Mouse (Mus musculus) gastrocnemius, adult 8-10 months (tissue): ENCODE results near the gene Dtl. TPM values are rescaled to one million over a fixed set of nuclear protein-coding genes. Genes with fewer than 3 reads are reported as not detected.

ENCODE experiments used
- DNase-seq, 2 experiments: peaks; one replicate each; pipeline ENCODE4 v3.0.0; 2022; ENCODE audit warnings: low spot score in 2 of 2
- total RNA-seq, 4 experiments: library from RNA; stranded (reverse); gene quantifications; 2 replicates each; pipeline ENCODE4 v1.2.4; 2022

The Dtl gene
- total RNA-seq: not detected

- peak; percentile 97 to 99 for DNase-seq
Measured at GRCm38 (mm10) chr1:191575458-191576247, at the start of gene Dtl, which contains the start of gene Ints7. Gene Dtl (minus strand): TSS chr1:191575544. Gene Ints7 (plus strand): TSS chr1:191575636.

GRCm38 (mm10) chr1:191625026-191625425 is 49.7 kb upstream of the Dtl start:
- DNase-seq: no peak

- DNase-seq: no peak
Measured at GRCm38 (mm10) chr1:191624492-191624891, 49.1 kb upstream of the Dtl start.

- DNase-seq: peak; percentile 24 to 33
Measured at GRCm38 (mm10) chr1:191622801-191623200, 47.5 kb upstream of the Dtl start.

- DNase-seq: no peak
Measured at GRCm38 (mm10) chr1:191621096-191621495, 45.8 kb upstream of the Dtl start.

- no peak for DNase-seq
Measured at GRCm38 (mm10) chr1:191618067-191618766, 42.9 kb upstream of the Dtl start.

GRCm38 (mm10) chr1:191617589-191617988 is 42.2 kb upstream of the Dtl start:
- DNase-seq: no peak

- DNase-seq: no peak
Measured at GRCm38 (mm10) chr1:191616245-191616644, 40.9 kb upstream of the Dtl start.

GRCm38 (mm10) chr1:191612877-191613276 is 37.5 kb upstream of the Dtl start:
- DNase-seq: no peak

GRCm38 (mm10) chr1:191611686-191612085 is 36.3 kb upstream of the Dtl start:
- DNase-seq: no peak

GRCm38 (mm10) chr1:191610357-191610756 is 35.0 kb upstream of the Dtl start:
- DNase-seq: no peak

GRCm38 (mm10) chr1:191609578-191609977 is 34.2 kb upstream of the Dtl start:
- no peak for DNase-seq

GRCm38 (mm10) chr1:191609051-191609450 is 33.7 kb upstream of the Dtl start:
- no peak for DNase-seq

GRCm38 (mm10) chr1:191604690-191605089 is 29.3 kb upstream of the Dtl start:
- no peak for DNase-seq

- no peak for DNase-seq
Measured at GRCm38 (mm10) chr1:191599210-191599609, 23.9 kb upstream of the Dtl start.

GRCm38 (mm10) chr1:191596076-191596475 is 20.7 kb upstream of the Dtl start:
- DNase-seq: no peak

- no peak for DNase-seq
Measured at GRCm38 (mm10) chr1:191592016-191592720, 16.8 kb upstream of the Dtl start.

- DNase-seq: no peak
Measured at GRCm38 (mm10) chr1:191588749-191589148, 13.4 kb upstream of the Dtl start.

- DNase-seq: no peak
Measured at GRCm38 (mm10) chr1:191587062-191587461, 11.7 kb upstream of the Dtl start.

GRCm38 (mm10) chr1:191585704-191586103 is 10.4 kb upstream of the Dtl start:
- no peak for DNase-seq

- DNase-seq: no peak
Measured at GRCm38 (mm10) chr1:191584483-191584882, 9.1 kb upstream of the Dtl start.

GRCm38 (mm10) chr1:191583836-191584235 is 8.5 kb upstream of the Dtl start:
- DNase-seq: no peak
